Mouse (Mus musculus): ENCODE results near the gene Usp2. TPM values are rescaled to one million over a fixed set of nuclear protein-coding genes. Genes with fewer than 3 reads are reported as not detected.

Usp2 gene
- polyA plus RNA-seq, 1 experiment, result not detected

- Histone ChIP-seq H3K4me1 (ENCODE audit: control insufficient read depth, insufficient read depth, low read length) (peaks cover 28% of the 10 kb centered on the region), H3K27ac (ENCODE audit: insufficient read depth, low read depth, low read length) (no peak overlapping the region), H3K4me3 (ENCODE audit: insufficient read depth, low read depth, low read length) (no peak overlapping the region)
- TF ChIP-seq POLR2A (IDR thresholded peaks at IDR 0.05; ENCODE audit: insufficient read depth, low read depth, low read length), result no peak
- no peak for TF ChIP-seq CTCF (IDR thresholded peaks at IDR 0.05; ENCODE audit: insufficient read depth, low read depth, low read length)
- 90% methylated on average over 14 of the region's 14 CpGs for WGBS
These were observed 3.5 kb downstream of the Usp2 start for GRCm38 (mm10) chr9:44070113-44070843.

- WGBS, result 78% methylated on average over 8 of the region's 8 CpGs
These were observed 4.0 kb downstream of the Usp2 start for GRCm38 (mm10) chr9:44070844-44071231.

GRCm38 (mm10) chr9:44071914-44072598 lies 5.2 kb downstream of the Usp2 start:
- Histone ChIP-seq H3K4me1 (ENCODE audit: control insufficient read depth, insufficient read depth, low read length) (peaks cover 35% of the 10 kb centered on the region), H3K27ac (ENCODE audit: insufficient read depth, low read depth, low read length) (peak overlapping the region; percentile 81), H3K4me3 (ENCODE audit: insufficient read depth, low read depth, low read length) (no peak overlapping the region)
- TF ChIP-seq CTCF (IDR thresholded peaks at IDR 0.05; ENCODE audit: insufficient read depth, low read depth, low read length), result no peak
- no peak for TF ChIP-seq POLR2A (IDR thresholded peaks at IDR 0.05; ENCODE audit: insufficient read depth, low read depth, low read length)
- WGBS, result 57% methylated on average over 11 of the region's 11 CpGs

More at GRCm38 (mm10) chr9:44070844-44071231, 4.0 kb downstream of the Usp2 start:
- no peak overlapping the region for H3K27ac ChIP-seq (ENCODE audit: insufficient read depth, low read depth, low read length)
- no peak overlapping the region for H3K4me3 ChIP-seq (ENCODE audit: insufficient read depth, low read depth, low read length)
- no peak for TF ChIP-seq CTCF (IDR thresholded peaks at IDR 0.05; ENCODE audit: insufficient read depth, low read depth, low read length)
- peaks cover 28% of the 10 kb centered on the region for H3K4me1 ChIP-seq (ENCODE audit: control insufficient read depth, insufficient read depth, low read length)

- no peak overlapping the region for H3K4me3 ChIP-seq (ENCODE audit: insufficient read depth, low read depth, low read length)
- no peak for TF ChIP-seq POLR2A (IDR thresholded peaks at IDR 0.05; ENCODE audit: insufficient read depth, low read depth, low read length)
- TF ChIP-seq CTCF (IDR thresholded peaks at IDR 0.05; ENCODE audit: insufficient read depth, low read depth, low read length), result no peak
- WGBS, result 42% methylated on average over 4 of the region's 4 CpGs
- peaks cover 38% of the 10 kb centered on the region for H3K4me1 ChIP-seq (ENCODE audit: control insufficient read depth, insufficient read depth, low read length)
- peak overlapping the region; percentile 81 for H3K27ac ChIP-seq (ENCODE audit: insufficient read depth, low read depth, low read length)
These were observed 5.7 kb downstream of the Usp2 start for GRCm38 (mm10) chr9:44072599-44072915.

- H3K4me3 ChIP-seq (ENCODE audit: insufficient read depth, low read depth, low read length), result no peak overlapping the region
- peak overlapping the region; percentile 67; the same call in 1 of the 2 replicates for H3K27ac ChIP-seq (ENCODE audit: insufficient read depth, low read depth, low read length)
- peaks cover 38% of the 10 kb centered on the region for H3K4me1 ChIP-seq (ENCODE audit: control insufficient read depth, insufficient read depth, low read length)
- 58% methylated on average over 5 of the region's 5 CpGs for WGBS
- TF ChIP-seq CTCF (IDR thresholded peaks at IDR 0.05; ENCODE audit: insufficient read depth, low read depth, low read length) (no peak), POLR2A (IDR thresholded peaks at IDR 0.05; ENCODE audit: insufficient read depth, low read depth, low read length) (no peak)
These were observed 6.3 kb downstream of the Usp2 start for GRCm38 (mm10) chr9:44073115-44073514.

DNA sequence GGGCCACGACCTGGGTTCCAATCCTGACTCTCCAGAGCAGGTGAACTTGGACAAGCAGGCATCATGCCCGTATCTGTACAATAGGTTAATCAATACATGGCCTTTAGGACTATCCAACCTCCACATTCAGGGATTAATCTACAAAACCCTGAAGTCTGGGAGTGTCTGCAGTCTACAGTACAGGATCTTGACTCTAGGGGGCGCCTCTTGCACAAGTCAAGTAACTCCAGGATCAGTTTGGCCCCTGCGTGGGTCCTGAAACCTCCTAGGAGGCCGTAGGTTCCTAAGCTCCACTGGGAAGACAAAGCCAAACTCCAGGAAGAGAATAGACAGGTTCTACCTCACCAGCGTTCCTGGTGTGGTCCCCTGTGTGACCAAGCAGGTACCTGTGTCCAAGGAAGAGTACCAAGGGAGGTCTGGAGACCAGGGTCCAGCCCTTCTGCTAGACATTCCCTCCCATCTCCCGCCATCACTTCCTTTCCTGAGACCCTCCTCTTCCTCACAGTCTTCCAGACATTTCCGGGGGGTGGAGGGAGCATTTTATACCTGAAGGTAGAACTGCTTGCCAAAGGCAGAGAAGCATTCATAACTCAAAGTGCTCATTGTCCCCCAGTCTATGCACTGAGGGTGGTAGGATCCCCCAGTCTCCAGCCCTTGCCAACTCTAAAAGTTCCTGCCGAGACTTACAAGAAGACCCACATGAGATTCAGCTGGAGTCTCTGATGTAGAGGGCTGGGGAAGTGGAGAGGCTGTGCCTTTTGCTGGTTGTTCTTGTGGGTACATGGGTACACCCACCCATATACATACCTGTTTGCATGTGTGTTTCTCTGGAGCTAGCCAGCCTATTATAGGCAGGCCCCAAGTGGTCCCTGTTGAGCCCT lies 7.8 kb downstream of the Usp2 start:
- 0 out of 2 replicates have a peak, but pooled peaks have one; percentile 26 for TF ChIP-seq CTCF (IDR thresholded peaks at IDR 0.05; ENCODE audit: insufficient read depth, low read depth, low read length)
- TF ChIP-seq POLR2A (IDR thresholded peaks at IDR 0.05; ENCODE audit: insufficient read depth, low read depth, low read length), result no peak
- peaks cover 51% of the 10 kb centered on the region for H3K4me1 ChIP-seq (ENCODE audit: control insufficient read depth, insufficient read depth, low read length)

GRCm38 (mm10) chr9:44075276-44075995 lies 8.6 kb downstream of the Usp2 start:
- TF ChIP-seq CTCF (IDR thresholded peaks at IDR 0.05; ENCODE audit: insufficient read depth, low read depth, low read length) (no peak), POLR2A (IDR thresholded peaks at IDR 0.05; ENCODE audit: insufficient read depth, low read depth, low read length) (no peak)
- no peak overlapping the region for H3K4me3 ChIP-seq (ENCODE audit: insufficient read depth, low read depth, low read length)
- H3K4me1 ChIP-seq (ENCODE audit: control insufficient read depth, insufficient read depth, low read length), result peaks cover 58% of the 10 kb centered on the region
- 80% methylated on average over 24 of the region's 24 CpGs for WGBS
- H3K27ac ChIP-seq (ENCODE audit: insufficient read depth, low read depth, low read length), result no peak overlapping the region

More for the DNA sequence above, 7.8 kb downstream of the Usp2 start:
- 70% methylated on average over 9 of the region's 9 CpGs for WGBS
- Histone ChIP-seq H3K4me3 (ENCODE audit: insufficient read depth, low read depth, low read length) (no peak overlapping the region), H3K27ac (ENCODE audit: insufficient read depth, low read depth, low read length) (no peak overlapping the region)

DNA sequence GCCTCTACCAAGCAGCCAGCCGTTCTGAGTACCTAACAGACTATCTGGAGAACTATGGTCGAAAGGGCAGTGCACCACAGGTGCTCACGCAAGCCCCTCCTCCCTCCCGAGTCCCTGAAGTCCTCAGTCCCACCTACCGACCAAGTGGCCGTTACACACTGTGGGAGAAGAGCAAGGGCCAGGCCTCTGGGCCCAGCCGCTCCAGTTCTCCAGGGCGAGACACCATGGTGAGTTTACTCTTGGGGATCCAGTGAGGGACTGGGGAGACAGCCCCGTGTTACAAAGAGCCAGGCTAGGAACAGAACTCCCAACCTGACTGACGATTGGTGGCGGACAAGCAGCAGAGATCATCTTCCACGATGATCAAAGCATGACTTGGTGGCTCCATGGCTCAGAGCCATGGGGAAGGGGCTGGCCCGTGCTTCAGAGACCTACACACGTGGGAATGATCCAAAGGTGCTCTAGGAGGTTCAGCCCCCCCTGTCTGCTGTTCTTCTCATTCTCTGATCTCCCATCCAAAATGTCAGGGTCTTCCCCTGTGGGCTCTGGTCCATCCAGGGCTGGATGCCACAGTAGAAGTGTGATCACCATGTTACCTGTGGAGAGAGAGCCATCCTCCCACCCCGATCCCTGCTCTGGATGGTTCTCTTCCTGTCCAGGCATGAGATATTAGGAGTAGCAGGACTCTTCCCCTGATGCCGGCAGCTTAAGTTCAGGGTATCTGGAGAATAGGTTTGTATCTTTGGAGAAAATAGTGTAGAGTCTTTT lies 9.4 kb downstream of the Usp2 start:
- peaks cover 59% of the 10 kb centered on the region for H3K4me1 ChIP-seq (ENCODE audit: control insufficient read depth, insufficient read depth, low read length)
- no peak overlapping the region for H3K4me3 ChIP-seq (ENCODE audit: insufficient read depth, low read depth, low read length)
- WGBS, result 76% methylated on average over 16 of the region's 16 CpGs
- TF ChIP-seq POLR2A (IDR thresholded peaks at IDR 0.05; ENCODE audit: insufficient read depth, low read depth, low read length), result no peak
- no peak for TF ChIP-seq CTCF (IDR thresholded peaks at IDR 0.05; ENCODE audit: insufficient read depth, low read depth, low read length)
- no peak overlapping the region for H3K27ac ChIP-seq (ENCODE audit: insufficient read depth, low read depth, low read length)

Measured in olfactory bulb, adult 2 months (tissue).